Mouse (Mus musculus): Measurements from ENCODE around the gene Zfyve1. TPM values are rescaled to one million over a fixed set of nuclear protein-coding genes. Genes with fewer than 3 reads are reported as not detected.

Gene Zfyve1
- total and polyA plus RNA-seq, 3 experiments: 8.0 to 8.3 TPM; not detected in 1

DNA sequence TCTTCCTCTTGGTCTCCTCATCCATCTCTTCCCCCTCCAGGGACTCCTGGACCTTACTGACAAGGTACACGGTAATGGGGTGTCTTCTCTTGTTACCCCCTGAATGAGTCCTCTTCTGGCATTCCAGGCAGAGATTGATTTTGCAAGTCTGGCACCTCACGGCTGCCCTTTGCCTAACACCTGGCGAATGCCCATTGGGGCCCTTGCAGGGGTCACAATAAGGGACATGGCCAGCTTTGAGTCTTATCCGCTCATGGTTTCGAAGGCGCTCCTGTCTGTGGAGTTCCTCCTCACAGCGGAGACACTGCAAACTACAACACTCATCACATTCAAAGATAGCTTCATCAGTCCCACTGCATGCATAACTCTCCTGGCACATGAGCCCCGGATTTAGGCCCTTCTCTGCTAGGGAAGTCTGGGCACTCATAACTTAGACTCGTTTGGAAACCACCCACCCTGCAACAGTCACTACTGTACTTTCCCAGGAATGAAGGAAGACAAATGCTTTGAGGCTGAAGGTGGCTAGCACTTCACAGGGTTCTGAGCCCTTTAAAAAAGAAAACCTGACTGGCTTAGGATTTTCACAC is 2.5 kb downstream of the Zfyve1 start:
- Histone ChIP-seq H3K27ac (ENCODE audit: control insufficient read depth, low read depth, low read length) (no peak overlapping the region), H3K9me3 (replicated peaks; ENCODE audit: insufficient read depth, low read length) (no peaks in the 10 kb centered on the region), H3K36me3 (ENCODE audit: control insufficient read depth in 1 of 2, insufficient read depth in 2 of 2, low read length in 2 of 2) (peaks cover 3 to 10% of the 10 kb centered on the region in 2 experiments; a peak in 3 of 4 replicates), H3K4me3 (ENCODE audit: control insufficient read depth in 1 of 2, insufficient read depth in 1 of 2, low read depth in 2 of 2, low read length in 2 of 2) (no peak overlapping the region), H3K27me3 (ENCODE audit: control insufficient read depth in 1 of 2, insufficient read depth in 2 of 2, low read length in 2 of 2) (no peaks in the 10 kb centered on the region), H3K9ac (ENCODE audit: control insufficient read depth, low read depth, low read length, poor library complexity, severe bottlenecking) (no peak overlapping the region), H3K79me2 (ENCODE audit: control insufficient read depth, insufficient read depth, low read length, poor library complexity) (no peaks in the 10 kb centered on the region), H3K4me1 (ENCODE audit: control insufficient read depth in 1 of 2, insufficient read depth in 2 of 2, low read length in 2 of 2) (peaks cover 2 to 4% of the 10 kb centered on the region in 2 experiments; a peak in 2 of 4 replicates)
- TF ChIP-seq CHD2 (IDR thresholded peaks at IDR 0.05; ENCODE audit: low read length): no peak
- no peak for TF ChIP-seq ETS1 (IDR thresholded peaks at IDR 0.05; ENCODE audit: low read depth, low read length)
- TF ChIP-seq NRF1 (IDR thresholded peaks at IDR 0.05; ENCODE audit: insufficient read depth, low read depth, low read length, poor library complexity, severe bottlenecking): no peak
- TF ChIP-seq MYC (IDR thresholded peaks at IDR 0.05; ENCODE audit: low read depth, low read length): no peak
- TF ChIP-seq ZMIZ1 (IDR thresholded peaks at IDR 0.05; ENCODE audit: low read depth, low read length): no peak
- TF ChIP-seq KAT2A (conservative IDR thresholded peaks at IDR 0.05; ENCODE audit: low read depth, low read length): no peak
- no peak for TF ChIP-seq RAD21 (IDR thresholded peaks at IDR 0.05; ENCODE audit: low read depth, low read length)
- no peak for TF ChIP-seq POLR2A (IDR thresholded peaks at IDR 0.05; ENCODE audit: control insufficient read depth in 1 of 2, insufficient read depth in 1 of 2, low read depth in 1 of 2, low read length in 2 of 2, poor library complexity in 1 of 2)
- DNase-seq (ENCODE audit: low read depth, low spot score): no peak

DNA sequence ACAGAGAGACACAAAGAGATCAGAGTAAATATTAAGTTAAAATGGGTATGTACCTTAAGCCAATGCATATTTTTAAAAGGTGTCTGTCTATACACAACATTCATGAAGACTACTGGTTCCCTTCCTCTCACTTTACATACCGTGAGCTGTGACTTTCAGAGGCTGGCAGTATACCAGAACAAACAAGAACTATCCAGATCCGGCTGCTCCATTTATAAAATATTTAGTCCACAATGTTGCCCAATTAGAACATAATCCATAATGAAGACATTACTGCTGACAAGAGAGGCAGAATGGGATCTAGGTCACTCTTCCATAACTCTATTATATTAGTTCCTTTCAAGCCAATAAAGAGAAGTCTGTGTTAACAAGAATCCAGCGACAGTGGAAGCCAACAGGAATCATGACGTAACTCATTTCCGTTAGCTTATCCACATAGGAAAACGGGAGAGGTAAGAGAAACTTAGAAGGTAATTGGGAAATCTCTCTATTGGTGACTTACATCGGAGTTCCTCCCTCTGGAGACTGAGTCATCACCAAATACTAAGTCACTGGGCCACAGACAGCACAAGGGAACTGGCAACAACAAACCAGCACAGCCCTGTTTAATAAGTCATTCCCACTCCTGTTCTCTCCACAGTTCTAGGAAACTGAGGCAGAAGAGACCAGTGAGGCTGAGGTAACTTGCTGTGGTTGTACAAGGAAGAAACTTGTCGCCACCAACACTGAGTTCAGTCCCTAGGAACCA is 5.1 kb downstream of the Zfyve1 start:
- H3K9me3 ChIP-seq (replicated peaks; ENCODE audit: insufficient read depth, low read length): no peaks in the 10 kb centered on the region

More for the DNA sequence above, 5.1 kb downstream of the Zfyve1 start:
- no peak for DNase-seq (ENCODE audit: low read depth, low spot score)
- Histone ChIP-seq H3K9ac (ENCODE audit: control insufficient read depth, low read depth, low read length, poor library complexity, severe bottlenecking) (no peak overlapping the region), H3K4me1 (ENCODE audit: control insufficient read depth in 1 of 2, insufficient read depth in 2 of 2, low read length in 2 of 2) (peaks cover 2 to 4% of the 10 kb centered on the region in 2 experiments; a peak in 2 of 4 replicates), H3K4me3 (ENCODE audit: control insufficient read depth in 1 of 2, insufficient read depth in 1 of 2, low read depth in 2 of 2, low read length in 2 of 2) (no peak overlapping the region), H3K27ac (ENCODE audit: control insufficient read depth, low read depth, low read length) (no peak overlapping the region), H3K27me3 (ENCODE audit: control insufficient read depth in 1 of 2, insufficient read depth in 2 of 2, low read length in 2 of 2) (no peaks in the 10 kb centered on the region), H3K79me2 (ENCODE audit: control insufficient read depth, insufficient read depth, low read length, poor library complexity) (no peaks in the 10 kb centered on the region), H3K36me3 (ENCODE audit: control insufficient read depth in 1 of 2, insufficient read depth in 2 of 2, low read length in 2 of 2) (peaks cover 3 to 6% of the 10 kb centered on the region in 2 experiments; a peak in 3 of 4 replicates)
- TF ChIP-seq TBP (IDR thresholded peaks at IDR 0.05; ENCODE audit: low read depth, low read length) (no peak), E2F4 (IDR thresholded peaks at IDR 0.05; ENCODE audit: borderline replicate concordance, low read depth, low read length) (no peak), POLR2A (IDR thresholded peaks at IDR 0.05; ENCODE audit: control insufficient read depth in 1 of 2, insufficient read depth in 1 of 2, low read depth in 1 of 2, low read length in 2 of 2, poor library complexity in 1 of 2) (no peak), MEF2A (IDR thresholded peaks at IDR 0.05; ENCODE audit: extremely low read depth, insufficient replicate concordance, low read depth, low read length, poor library complexity, severe bottlenecking) (no peak), ZKSCAN1 (IDR thresholded peaks at IDR 0.05; ENCODE audit: low read depth, low read length) (no peak), EP300 (IDR thresholded peaks at IDR 0.05; ENCODE audit: low read depth in 1 of 2, low read length in 2 of 2) (no peak), NELFE (IDR thresholded peaks at IDR 0.05; ENCODE audit: low read depth, low read length) (no peak), USF1 (IDR thresholded peaks at IDR 0.05; ENCODE audit: low read depth, low read length) (no peak), MAFK (IDR thresholded peaks at IDR 0.05; ENCODE audit: borderline replicate concordance, low read depth, low read length) (no peak), RCOR1 (IDR thresholded peaks at IDR 0.05; ENCODE audit: low read depth, low read length) (no peak), ZNF384 (IDR thresholded peaks at IDR 0.05; ENCODE audit: low read depth, low read length) (no peak), NRF1 (IDR thresholded peaks at IDR 0.05; ENCODE audit: insufficient read depth, low read depth, low read length, poor library complexity, severe bottlenecking) (no peak), CTCF (IDR thresholded peaks at IDR 0.05 in 2 of 3, conservative IDR thresholded peaks at IDR 0.05 in 1 of 3; ENCODE audit: control insufficient read depth in 1 of 3, insufficient read depth in 1 of 3, low read depth in 2 of 3, low read length in 3 of 3, poor library complexity in 1 of 3, severe bottlenecking in 1 of 3) (no peak)
